Mouse (Mus musculus) gastrocnemius, adult 2 months (tissue): ENCODE results near the gene Aloxe3. TPM values are rescaled to one million over a fixed set of nuclear protein-coding genes. Genes with fewer than 3 reads are reported as not detected.

Source experiments
- DNase-seq: peaks from one replicate; pipeline ENCODE4 v3.0.0; 2022
- H3K27ac ChIP-seq: fragments of 200-600 bp; 2 replicates; pipeline ENCODE4 v1.8.1; 2022; ENCODE audit warnings: mild to moderate bottlenecking
- H3K4me3 ChIP-seq: fragments of 200-600 bp; 2 replicates; pipeline ENCODE4 v1.8.1; 2022; ENCODE audit warnings: mild to moderate bottlenecking, moderate library complexity
- CTCF ChIP-seq: fragments of 200-600 bp; IDR thresholded peaks from 2 replicates; pipeline ENCODE4 v1.8.1; 2022; ENCODE audit warnings: antibody characterized with exemption, mild to moderate bottlenecking, moderate library complexity
- intact Hi-C: fragments of 180-260 bp; cut with DNase I; formaldehyde crosslinking; loops from one replicate; pipeline ENCODE4 v1.15.1; 2025
- total RNA-seq, 2 experiments: library from RNA; stranded (reverse); gene quantifications; 2 replicates each; pipeline ENCODE4 v1.2.3; 2021

The Aloxe3 gene
- total RNA-seq, 2 experiments from 2014 or later = not detected

DNA sequence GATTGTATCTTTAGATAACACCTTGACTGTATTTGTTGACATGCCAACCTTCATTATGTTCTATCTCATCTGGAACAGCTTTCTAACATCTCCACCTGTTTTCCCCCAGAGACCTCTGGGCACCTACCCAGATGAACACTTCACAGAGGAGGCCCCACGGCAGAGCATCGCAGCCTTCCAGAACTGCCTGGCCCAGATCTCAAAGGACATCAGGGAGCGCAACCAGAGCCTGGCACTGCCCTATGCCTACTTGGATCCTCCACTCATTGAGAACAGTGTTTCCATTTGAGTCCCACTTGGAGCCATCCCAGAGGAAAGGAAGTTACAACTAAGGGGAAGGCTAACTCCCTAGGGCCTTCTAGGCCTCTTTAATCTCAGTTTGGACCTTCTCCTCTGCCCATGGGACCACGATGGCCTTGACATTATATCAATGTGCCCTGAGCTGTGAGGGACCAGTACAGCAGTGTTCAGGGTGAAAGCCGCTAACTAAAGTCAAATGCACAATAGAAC lies 22.8 kb downstream of the Aloxe3 start:
- TF ChIP-seq CTCF = no peak
- no peak overlapping the region for H3K4me3 ChIP-seq
- no peak for DNase-seq
- no peak overlapping the region for H3K27ac ChIP-seq
- intact Hi-C loops = loop anchor here (2.0 kb wide), 1 partner anchor 22 kb away; no protein-coding TSS in a partner anchor

DNA sequence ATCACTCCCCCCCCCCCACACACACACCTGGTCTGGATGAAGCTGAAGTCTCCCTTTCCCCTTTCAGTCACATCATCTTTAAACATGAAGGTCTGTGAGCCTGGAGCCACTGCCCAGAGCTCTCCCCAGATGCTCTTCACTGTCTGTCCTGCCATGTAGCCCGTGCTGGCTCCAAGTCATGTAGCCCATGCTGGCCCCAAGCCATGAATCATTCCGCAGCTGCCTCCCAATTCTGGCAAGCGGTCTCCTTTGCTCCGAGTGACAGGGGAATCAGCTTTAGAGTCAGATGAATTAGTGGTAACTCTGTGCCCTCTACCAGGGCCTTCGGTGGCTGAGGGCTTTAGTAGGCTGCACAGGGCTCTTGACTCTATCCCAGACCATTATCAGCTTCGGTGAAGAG lies 24.0 kb downstream of the Aloxe3 start:
- TF ChIP-seq CTCF = no peak
- no peak overlapping the region for H3K27ac ChIP-seq
- no peak overlapping the region for H3K4me3 ChIP-seq
- intact Hi-C loops = loop anchor here (2.0 kb wide), 1 partner anchor 23 kb away; no protein-coding TSS in a partner anchor
- DNase-seq = peak; percentile 51

DNA sequence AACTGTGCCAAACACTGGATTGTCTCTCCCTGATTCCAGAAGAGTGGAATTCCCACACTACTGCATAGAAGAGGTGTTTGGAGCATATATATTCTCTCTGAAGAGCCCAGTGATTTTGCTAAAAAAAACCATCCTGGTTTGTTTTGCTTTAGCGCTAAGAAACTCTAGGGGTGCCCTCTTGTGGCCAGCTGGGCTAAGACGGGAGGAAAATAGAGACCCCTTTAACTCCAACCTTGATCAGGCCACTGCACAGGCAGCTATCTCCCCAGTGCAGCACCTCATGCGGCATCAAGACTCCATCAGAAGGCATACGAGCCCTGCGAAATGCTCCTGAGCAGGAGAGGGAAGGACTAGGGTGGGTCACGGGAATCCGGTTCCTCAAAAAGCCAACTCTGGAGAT lies 24.7 kb downstream of the Aloxe3 start:
- peak overlapping the region; percentile 56 for H3K4me3 ChIP-seq
- peak; percentile 72 for DNase-seq
- H3K27ac ChIP-seq = no peak overlapping the region
- intact Hi-C loops = no loop called here
- peak; percentile 74 for TF ChIP-seq CTCF

DNA sequence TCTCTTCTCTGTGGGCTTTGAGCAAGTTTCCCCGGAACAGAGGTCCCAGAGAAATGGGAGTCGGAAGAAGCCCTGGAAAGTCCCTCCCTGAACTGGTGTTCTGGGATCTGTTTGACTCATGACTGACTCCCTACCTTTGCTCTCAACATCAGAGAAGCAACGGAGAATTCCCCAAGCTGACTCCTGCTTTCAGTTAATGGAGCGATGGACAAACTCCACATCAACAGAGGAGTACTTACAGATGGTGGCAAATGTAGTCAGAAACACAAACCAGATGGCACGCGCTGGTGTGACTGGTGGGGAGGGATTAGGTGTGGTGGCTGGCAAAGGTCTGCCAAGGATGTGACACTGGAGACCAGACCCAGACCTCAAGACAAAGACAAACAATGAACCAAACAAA lies 25.3 kb downstream of the Aloxe3 start:
- H3K27ac ChIP-seq = no peak overlapping the region
- TF ChIP-seq CTCF = no peak
- intact Hi-C loops = no loop called here
- H3K4me3 ChIP-seq = peak overlapping the region; percentile 56
- DNase-seq = no peak

DNA sequence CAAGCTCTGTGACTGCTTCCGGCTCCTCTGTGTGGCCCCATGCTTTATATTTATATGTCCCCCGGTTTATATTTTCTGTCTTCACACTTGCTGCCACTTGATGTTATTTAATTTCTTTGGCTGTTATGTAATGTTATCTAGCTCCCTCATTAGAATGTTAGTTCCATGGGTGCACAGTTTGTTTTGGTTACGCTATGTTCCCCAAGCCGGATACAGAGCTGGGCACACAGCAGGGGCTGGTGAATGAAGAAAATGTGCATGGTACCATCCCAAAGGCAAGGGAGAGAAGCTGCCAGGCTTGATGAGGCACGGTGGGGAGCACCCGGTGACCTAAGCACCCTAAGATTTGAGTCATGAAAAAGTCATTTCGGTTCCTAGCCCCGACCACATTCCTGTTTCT lies 28.1 kb downstream of the Aloxe3 start:
- no peak for TF ChIP-seq CTCF
- intact Hi-C loops = no loop called here
- Histone ChIP-seq H3K27ac (no peak overlapping the region), H3K4me3 (no peak overlapping the region)
- DNase-seq = no peak

DNA sequence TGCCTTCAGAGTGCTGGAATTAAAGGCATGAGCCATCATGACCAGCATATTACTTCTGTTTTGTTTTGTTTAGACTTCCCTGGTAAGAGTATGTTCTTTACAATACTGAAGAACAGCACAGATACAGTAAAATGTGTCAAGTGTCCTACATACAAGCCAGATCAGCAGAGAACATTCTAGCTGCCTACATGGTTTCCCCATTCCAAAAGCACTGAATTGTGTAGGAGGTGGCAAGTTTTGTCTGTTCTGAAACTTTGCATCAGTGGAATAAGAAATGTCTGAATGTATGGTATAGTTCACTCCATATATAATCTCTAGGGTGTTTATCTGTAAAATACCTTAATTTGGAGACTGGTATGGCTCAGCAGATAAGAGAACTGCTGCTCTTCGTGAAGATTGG lies 29.7 kb downstream of the Aloxe3 start:
- no peak overlapping the region for H3K4me3 ChIP-seq
- H3K27ac ChIP-seq = no peak overlapping the region
- intact Hi-C loops = no loop called here
- TF ChIP-seq CTCF = no peak
- no peak for DNase-seq

DNA sequence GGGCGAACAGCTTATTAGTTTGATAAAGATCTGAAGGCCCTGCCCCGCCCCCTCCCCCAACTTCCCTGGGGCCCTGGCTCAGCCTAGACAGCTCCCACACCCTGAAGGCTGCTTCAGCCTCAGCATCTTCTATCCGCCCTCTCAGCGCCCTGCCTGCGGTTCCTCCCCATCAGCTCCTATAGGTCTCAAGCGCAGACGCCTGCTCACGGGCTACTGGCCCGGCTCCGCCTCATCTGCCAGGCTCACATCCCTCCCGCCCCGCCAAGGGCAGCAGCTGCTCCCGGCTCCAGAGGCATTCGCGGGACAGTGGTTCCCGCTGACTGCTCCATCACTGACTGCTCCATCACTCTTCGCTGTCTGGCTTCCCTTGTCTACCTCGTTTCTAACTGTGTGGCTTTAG lies 31.1 kb downstream of the Aloxe3 start, which contains the start of gene Alox12b:
Alox12b (plus strand) TSS at position 190 of the 400 bp plus-strand sequence.
- no peak within 1 kb of the TSS for H3K27ac ChIP-seq
- intact Hi-C loops = no loop called here
- no peak within 1 kb of the TSS for H3K4me3 ChIP-seq
- DNase-seq = no peak
- TF ChIP-seq CTCF = no peak

DNA sequence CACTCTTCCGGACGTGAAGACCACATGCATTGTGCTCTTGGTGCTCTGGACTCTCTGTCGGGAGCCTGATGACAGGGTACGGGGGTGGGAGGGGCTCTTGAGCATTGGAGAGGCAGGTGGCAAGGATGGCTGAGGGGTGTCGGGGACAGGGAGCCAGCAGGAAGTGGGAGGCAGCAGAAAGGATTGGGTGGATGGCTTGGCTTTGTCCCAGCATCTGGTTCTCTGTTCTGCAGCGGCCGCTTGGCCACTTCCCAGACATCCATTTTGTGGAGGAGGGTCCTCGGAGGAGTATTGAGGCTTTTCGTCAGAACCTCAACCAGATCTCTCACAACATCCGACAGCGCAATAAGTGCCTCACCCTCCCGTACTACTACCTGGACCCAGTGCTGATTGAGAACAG lies 43.6 kb downstream of the Aloxe3 start:
- no peak for DNase-seq
- intact Hi-C loops = no loop called here
- H3K27ac ChIP-seq = no peak overlapping the region
- no peak for TF ChIP-seq CTCF
- H3K4me3 ChIP-seq = no peak overlapping the region

DNA sequence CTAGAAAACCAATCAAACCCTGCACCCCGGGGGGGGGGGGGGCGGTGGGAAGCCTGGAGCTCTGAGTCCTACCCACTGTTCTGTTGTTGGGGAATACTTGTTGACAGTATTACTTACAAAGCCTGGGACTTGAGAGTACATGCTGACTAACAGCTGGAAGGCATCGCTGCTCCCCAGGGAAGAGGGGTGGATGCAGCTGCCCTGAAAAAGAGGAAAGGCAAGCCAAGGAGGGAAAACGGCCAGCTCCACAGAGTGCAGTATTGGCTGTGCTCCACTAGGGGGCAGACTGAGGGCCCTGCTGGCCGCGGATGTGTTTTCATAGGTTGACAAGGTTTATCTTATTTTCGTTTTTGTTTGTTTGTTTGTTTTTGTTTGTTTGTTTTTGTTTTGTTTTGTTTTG lies 45.9 kb downstream of the Aloxe3 start:
- TF ChIP-seq CTCF = peak; percentile 96
- Histone ChIP-seq H3K4me3 (no peak overlapping the region), H3K27ac (no peak overlapping the region)
- peak; percentile 92 for DNase-seq
- intact Hi-C loops = no loop called here

DNA sequence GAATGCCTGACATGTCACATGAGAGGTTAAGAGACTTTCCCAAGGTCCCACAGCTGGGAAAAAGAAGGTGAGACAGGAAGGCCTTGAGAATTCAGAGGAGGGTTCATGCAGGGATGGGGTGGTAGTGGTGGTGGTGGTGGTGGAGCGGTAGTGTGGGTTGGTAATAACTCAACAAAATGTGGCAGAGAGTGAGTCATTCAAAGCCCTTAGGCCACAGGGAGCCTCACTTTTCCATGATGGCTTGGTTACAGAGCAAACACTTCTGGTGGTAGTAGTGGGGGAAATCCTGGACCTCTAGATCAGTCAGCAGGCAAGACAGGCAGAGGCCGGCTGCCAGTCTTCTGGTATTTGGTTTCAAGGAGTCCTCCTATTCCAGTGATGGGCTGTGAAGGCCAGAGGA lies 46.9 kb downstream of the Aloxe3 start:
- no peak overlapping the region for H3K27ac ChIP-seq
- intact Hi-C loops = no loop called here
- TF ChIP-seq CTCF = no peak
- H3K4me3 ChIP-seq = no peak overlapping the region
- DNase-seq = peak; percentile 9

DNA sequence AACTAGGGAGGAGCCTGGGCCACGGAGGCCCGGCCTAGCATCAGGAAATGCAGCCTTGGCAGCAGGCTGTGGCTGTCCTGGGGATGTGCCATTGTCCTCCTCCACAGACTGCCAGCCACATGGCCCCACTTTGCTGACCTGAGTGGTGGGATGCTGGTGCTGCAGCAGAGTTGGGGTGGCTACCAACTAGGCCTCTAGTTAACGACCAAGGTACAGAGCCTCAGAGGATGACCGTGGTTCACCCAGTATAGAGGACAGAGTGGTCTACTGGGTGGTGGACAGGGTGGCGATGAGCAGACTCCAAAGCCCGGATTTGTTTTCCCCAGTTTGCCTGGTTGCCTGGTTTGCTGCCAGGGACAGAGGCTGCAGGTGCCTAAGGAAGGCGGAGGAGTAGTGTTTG lies 49.0 kb downstream of the Aloxe3 start:
- intact Hi-C loops = no loop called here
- H3K4me3 ChIP-seq = no peak overlapping the region
- no peak overlapping the region for H3K27ac ChIP-seq
- no peak for TF ChIP-seq CTCF
- DNase-seq = peak; percentile 16

DNA sequence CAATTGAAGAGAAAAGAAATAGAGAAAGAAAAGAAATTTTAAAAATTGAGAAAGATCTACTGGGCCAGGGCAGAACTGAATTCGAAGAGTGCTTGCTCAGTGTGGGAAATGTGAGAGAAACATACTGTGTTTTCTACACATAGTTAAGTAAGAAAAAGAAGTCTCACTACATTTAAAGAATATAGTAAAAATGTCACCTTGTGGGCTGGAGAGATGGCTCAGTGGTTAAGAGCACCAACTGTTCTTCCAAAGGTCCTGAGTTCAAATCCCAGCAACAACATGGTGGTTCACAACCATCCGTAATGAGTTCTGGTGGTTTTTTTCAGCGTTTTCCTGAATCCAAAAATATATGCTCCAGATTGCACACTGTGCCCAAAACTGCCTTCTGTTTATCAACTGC lies 52.8 kb downstream of the Aloxe3 start:
- intact Hi-C loops = no loop called here
- DNase-seq = no peak

DNA sequence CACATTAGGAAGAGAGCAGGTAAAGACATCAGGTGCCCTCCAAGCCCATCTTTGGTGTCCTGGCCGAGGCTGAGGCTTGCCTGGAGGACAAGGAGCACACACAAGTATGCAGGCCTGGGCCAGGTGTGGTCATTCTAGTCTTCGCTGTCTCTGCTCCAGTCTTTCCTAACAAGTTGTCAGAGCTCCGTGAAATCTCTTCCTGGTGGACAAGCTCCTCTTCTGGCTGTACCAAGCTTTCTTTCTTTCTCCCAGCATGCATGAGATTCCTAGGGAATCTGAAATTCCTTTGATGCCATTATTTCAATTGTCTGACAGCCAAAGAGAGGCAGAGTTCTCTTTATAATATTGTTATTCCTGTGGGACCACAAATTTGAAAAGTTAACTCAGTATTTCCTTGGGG lies 53.8 kb downstream of the Aloxe3 start:
- TF ChIP-seq CTCF = no peak
- H3K4me3 ChIP-seq = no peak overlapping the region
- H3K27ac ChIP-seq = no peak overlapping the region
- DNase-seq = no peak
- intact Hi-C loops = no loop called here

More for the DNA sequence above, 52.8 kb downstream of the Aloxe3 start:
- Histone ChIP-seq H3K27ac (no peak overlapping the region), H3K4me3 (no peak overlapping the region)
- no peak for TF ChIP-seq CTCF

DNA sequence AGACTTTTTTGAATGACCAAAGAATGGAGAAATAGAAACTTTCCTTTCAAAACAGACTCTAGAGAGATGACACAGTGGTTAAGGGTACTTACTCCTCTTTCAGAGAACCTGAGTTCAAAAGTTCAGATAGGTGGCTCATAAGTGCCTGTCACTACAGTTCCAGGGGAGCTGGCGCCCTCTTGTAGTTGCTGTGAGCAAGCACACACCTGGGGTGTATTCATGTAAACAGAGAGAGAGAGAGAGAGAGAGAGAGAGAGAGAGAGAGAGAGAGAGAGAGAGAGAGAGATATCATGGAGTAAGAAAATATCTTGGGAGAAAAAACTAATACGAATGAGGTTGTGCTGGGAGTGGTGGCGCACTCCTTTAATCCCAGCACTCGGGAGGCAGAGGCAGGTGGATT lies 54.4 kb downstream of the Aloxe3 start:
- Histone ChIP-seq H3K4me3 (no peak overlapping the region), H3K27ac (no peak overlapping the region)
- no peak for TF ChIP-seq CTCF
- intact Hi-C loops = no loop called here
- no peak for DNase-seq
